In genomic region chr5:30516376-30516775, GRCm38 (mm10) we compare ENCODE assay signal across 10 mouse cellular contexts. TPM values are rescaled to one million over a fixed set of nuclear protein-coding genes. Genes with fewer than 3 reads are reported as not detected.
DNase-seq lines count a peak whose midpoint lies in the region; ATAC-seq and TF ChIP-seq lines count a peak whose summit lies in the region.
"Had no signal": no experiment of that assay in that cellular context is flagged by ENCODE, and none has a peak within 500 bp of the region (broad histone marks: within the 10 kb centered on the region; RNA-seq: fewer than 3 reads in every experiment).

No protein-coding gene starts in this region.

- WGBS in hindbrain, embryonic 10.5 days = 49% methylated on average over 7 of the region's 7 CpGs
- WGBS in hindbrain, embryonic 16.5 days = 49% methylated on average over 7 of the region's 7 CpGs
- 56% methylated on average over 7 of the region's 7 CpGs for WGBS in neural tube, embryonic 11.5 days

- H3K4me1 ChIP-seq in hindbrain, embryonic 10.5 days (replicated peaks) = peaks cover 13% of the 10 kb centered on the region; the same call in 1 of the 2 replicates
- H3K4me1 ChIP-seq in hindbrain, embryonic 16.5 days (ENCODE audit: control insufficient read depth, insufficient read depth, low read depth, low read length) = no peaks in the 10 kb centered on the region
- H3K4me1 ChIP-seq in ES-Bruce4 (ENCODE audit: control insufficient read depth, insufficient read depth, low read length) = no peaks in the 10 kb centered on the region
- no peaks in the 10 kb centered on the region for H3K4me1 ChIP-seq in neural tube, embryonic 11.5 days (ENCODE audit: control insufficient read depth, insufficient read depth, low read length)

- H3K4me3 ChIP-seq in hindbrain, embryonic 10.5 days = no peak overlapping the region
- no peak overlapping the region for H3K4me3 ChIP-seq in hindbrain, embryonic 16.5 days (ENCODE audit: low read length)
- no peak overlapping the region for H3K4me3 ChIP-seq in ES-Bruce4 (ENCODE audit: low read depth, low read length)
- H3K4me3 ChIP-seq in neural tube, embryonic 11.5 days (ENCODE audit: low read depth, low read length) = no peak overlapping the region
- H3K4me3 ChIP-seq: embryonic facial prominence, embryonic 15.5 days had no signal

- no peaks in the 10 kb centered on the region for H3K9me3 ChIP-seq in hindbrain, embryonic 10.5 days
- no peaks in the 10 kb centered on the region for H3K9me3 ChIP-seq in hindbrain, embryonic 16.5 days (ENCODE audit: control insufficient read depth, low read length)
- no peaks in the 10 kb centered on the region for H3K9me3 ChIP-seq in ES-Bruce4 (replicated peaks; ENCODE audit: control insufficient read depth, insufficient read depth, low read length, poor library complexity, severe bottlenecking)
- no peaks in the 10 kb centered on the region for H3K9me3 ChIP-seq in neural tube, embryonic 11.5 days (ENCODE audit: control insufficient read depth, low read length)
- H3K9me3 ChIP-seq: embryonic facial prominence, embryonic 15.5 days had no signal

- H3K4me2 ChIP-seq in hindbrain, embryonic 16.5 days (ENCODE audit: low read length) = no peak overlapping the region
- no peak overlapping the region for H3K4me2 ChIP-seq in neural tube, embryonic 11.5 days (ENCODE audit: low read depth)
- H3K4me2 ChIP-seq: embryonic facial prominence, embryonic 15.5 days had no signal

- DNase-seq in hindbrain, embryonic 10.5 days (ENCODE audit: low spot score) = peak; percentile 29
- DNase-seq in brain, embryonic 14.5 days (ENCODE audit: low read depth) = peak; percentile 34
- DNase-seq in left cerebral cortex, adult 11 months (ENCODE audit: low spot score) = peak; percentile 30
- peak; percentile 38 for DNase-seq in neural tube, embryonic 11.5 days (ENCODE audit: low spot score)
- peak; percentile 7 to 50 for DNase-seq in thymus, postnatal 10 days (ENCODE audit: low spot score in 2 of 2)

- H3K9ac ChIP-seq in hindbrain, embryonic 16.5 days (ENCODE audit: low read depth, low read length) = no peak overlapping the region
- H3K9ac ChIP-seq in ES-Bruce4 (ENCODE audit: low read depth, poor library complexity, severe bottlenecking) = no peak overlapping the region
- no peak overlapping the region for H3K9ac ChIP-seq in neural tube, embryonic 11.5 days (ENCODE audit: low read length)
- H3K9ac ChIP-seq: embryonic facial prominence, embryonic 15.5 days had no signal

- no peak overlapping the region for H3K27ac ChIP-seq in hindbrain, embryonic 10.5 days
- no peak overlapping the region for H3K27ac ChIP-seq in hindbrain, embryonic 16.5 days (ENCODE audit: low read depth, low read length)
- H3K27ac ChIP-seq in ES-Bruce4 (ENCODE audit: insufficient read depth, low read length) = no peak overlapping the region
- H3K27ac ChIP-seq in neural tube, embryonic 11.5 days (ENCODE audit: low read depth, low read length) = no peak overlapping the region
- H3K27ac ChIP-seq: embryonic facial prominence, embryonic 15.5 days; macrophage had no signal

- H3K36me3 ChIP-seq in hindbrain, embryonic 10.5 days = no peaks in the 10 kb centered on the region
- H3K36me3 ChIP-seq in hindbrain, embryonic 16.5 days (ENCODE audit: control insufficient read depth, insufficient read depth, low read length) = no peaks in the 10 kb centered on the region
- no peaks in the 10 kb centered on the region for H3K36me3 ChIP-seq in ES-Bruce4 (ENCODE audit: control insufficient read depth, insufficient read depth, low read length, poor library complexity, severe bottlenecking)
- H3K36me3 ChIP-seq in neural tube, embryonic 11.5 days (ENCODE audit: control insufficient read depth, insufficient read depth, low read length) = no peaks in the 10 kb centered on the region
- H3K36me3 ChIP-seq: embryonic facial prominence, embryonic 15.5 days had no signal

- no peak for TF ChIP-seq POLR2A in ES-Bruce4 (IDR thresholded peaks at IDR 0.05; ENCODE audit: insufficient read depth, low read length)
- no peak for TF ChIP-seq POLR2A in brain, embryonic 14.5 days (IDR thresholded peaks at IDR 0.05; ENCODE audit: borderline replicate concordance, extremely low read depth, insufficient read depth, insufficient read length, poor library complexity, severe bottlenecking)

- peak; percentile 85 for TF ChIP-seq CTCF in ES-Bruce4 (IDR thresholded peaks at IDR 0.05; ENCODE audit: low read depth, low read length)
- peak; percentile 63 for TF ChIP-seq CTCF in brain, embryonic 14.5 days (IDR thresholded peaks at IDR 0.05; ENCODE audit: borderline replicate concordance, extremely low read depth, insufficient read depth, insufficient read length)

- no peak for ATAC-seq in hindbrain, embryonic 16.5 days
- peak; percentile 98 for ATAC-seq in granulocyte monocyte progenitor cell, adult 5-6 weeks (replicated peaks; ENCODE audit: poor library complexity, severe bottlenecking)
- ATAC-seq in neural tube, embryonic 11.5 days (ENCODE audit: insufficient read depth, low FRiP score, low TSS enrichment) = no peak

- H3K27me3 ChIP-seq in hindbrain, embryonic 10.5 days (ENCODE audit: insufficient read depth, poor library complexity, severe bottlenecking) = peaks cover 3% of the 10 kb centered on the region; the same call in 1 of the 2 replicates
- H3K27me3 ChIP-seq in hindbrain, embryonic 16.5 days (replicated peaks; ENCODE audit: control insufficient read depth, insufficient read depth, low read length) = no peaks in the 10 kb centered on the region
- no peaks in the 10 kb centered on the region for H3K27me3 ChIP-seq in ES-Bruce4 (ENCODE audit: control insufficient read depth, insufficient read depth, low read length, poor library complexity, severe bottlenecking)
- H3K27me3 ChIP-seq in neural tube, embryonic 11.5 days (ENCODE audit: control insufficient read depth, insufficient read depth, low read length) = no peaks in the 10 kb centered on the region
- H3K27me3 ChIP-seq: embryonic facial prominence, embryonic 15.5 days had no signal

- TF ChIP-seq EP300 in ES-Bruce4 (IDR thresholded peaks at IDR 0.05; ENCODE audit: insufficient read depth, low read depth, low read length) = no peak

RNA-seq across cellular contexts. Expression of gene Cib4, which starts 29.3 kb away (rescaled TPM):
- not detected in 2 replicates for polyA plus RNA-seq in hindbrain, embryonic 10.5 days (2016; fragmentation: Nextera tagmentation; extraction: Ambion mirVana)
- polyA plus RNA-seq in hindbrain, embryonic 16.5 days (2015; fragmentation: Nextera tagmentation; extraction: Ambion mirVana) = not detected in 2 replicates
- not detected in 2 replicates for polyA plus RNA-seq in ES-Bruce4 (2011; ENCODE audit: insufficient read depth, insufficient read length, low read depth, missing spikeins)
- not detected in 2 replicates for polyA plus RNA-seq in brain, embryonic 14.5 days (2012; rRNA removed)
- not detected in 2 replicates for total RNA-seq in granulocyte monocyte progenitor cell, adult 5-6 weeks (2014; fragmentation: Nextera tagmentation)
- not detected in 2 replicates for total RNA-seq in granulocyte monocyte progenitor cell, adult 5-6 weeks (2017)
- not detected in 2 replicates for polyA plus RNA-seq in neural tube, embryonic 11.5 days (2014; fragmentation: Nextera tagmentation; extraction: Ambion mirVana)
- polyA plus RNA-seq: macrophage had no signal

RNA-seq across cellular contexts. Expression of gene 1700001C02Rik, which starts 50.5 kb away (rescaled TPM):
- 1.4 TPM in 1 of 2 replicates, not detected in the other for polyA plus RNA-seq in hindbrain, embryonic 10.5 days (2016; fragmentation: Nextera tagmentation; extraction: Ambion mirVana)
- polyA plus RNA-seq in hindbrain, embryonic 16.5 days (2015; fragmentation: Nextera tagmentation; extraction: Ambion mirVana) = 1.8 and 1.9 TPM in 2 replicates
- not detected in 2 replicates for polyA plus RNA-seq in ES-Bruce4 (2011; ENCODE audit: insufficient read depth, insufficient read length, low read depth, missing spikeins)
- 0.38 and 0.78 TPM in 2 replicates for polyA plus RNA-seq in brain, embryonic 14.5 days (2012; rRNA removed)
- not detected in 2 replicates for total RNA-seq in granulocyte monocyte progenitor cell, adult 5-6 weeks (2014; fragmentation: Nextera tagmentation)
- not detected in 2 replicates for total RNA-seq in granulocyte monocyte progenitor cell, adult 5-6 weeks (2017)
- polyA plus RNA-seq in neural tube, embryonic 11.5 days (2014; fragmentation: Nextera tagmentation; extraction: Ambion mirVana) = not detected in 2 replicates
- polyA plus RNA-seq: macrophage had no signal

RNA-seq across cellular contexts. Expression of gene Otof, which starts 54.6 kb away (rescaled TPM):
- 0.04 and 0.17 TPM in 2 replicates for polyA plus RNA-seq in hindbrain, embryonic 10.5 days (2016; fragmentation: Nextera tagmentation; extraction: Ambion mirVana)
- 7.7 and 8.8 TPM in 2 replicates for polyA plus RNA-seq in hindbrain, embryonic 16.5 days (2015; fragmentation: Nextera tagmentation; extraction: Ambion mirVana)
- not detected in 2 replicates for polyA plus RNA-seq in ES-Bruce4 (2011; ENCODE audit: insufficient read depth, insufficient read length, low read depth, missing spikeins)
- 5.2 and 6.9 TPM in 2 replicates for polyA plus RNA-seq in brain, embryonic 14.5 days (2012; rRNA removed)
- not detected in 2 replicates for total RNA-seq in granulocyte monocyte progenitor cell, adult 5-6 weeks (2014; fragmentation: Nextera tagmentation)
- total RNA-seq in granulocyte monocyte progenitor cell, adult 5-6 weeks (2017) = not detected in 2 replicates
- polyA plus RNA-seq in neural tube, embryonic 11.5 days (2014; fragmentation: Nextera tagmentation; extraction: Ambion mirVana) = 0.04 and 0.18 TPM in 2 replicates
- polyA plus RNA-seq: macrophage had no signal
